ENCODE assay signal across 23 mouse cellular contexts in genomic region chr11:72519189-72519588, GRCm38 (mm10). TPM values are rescaled to one million over a fixed set of nuclear protein-coding genes. Genes with fewer than 3 reads are reported as not detected.
DNase-seq lines count a peak whose midpoint lies in the region; ATAC-seq and TF ChIP-seq lines count a peak whose summit lies in the region.
"Had no signal": no experiment of that assay in that cellular context is flagged by ENCODE, and none has a peak within 500 bp of the region (broad histone marks: within the 10 kb centered on the region; RNA-seq: fewer than 3 reads in every experiment).

No protein-coding gene starts in this region.

- no peaks in the 10 kb centered on the region for H3K9me3 ChIP-seq in heart, embryonic 10.5 days
- no peaks in the 10 kb centered on the region for H3K9me3 ChIP-seq in liver, embryonic 12.5 days (replicated peaks)
- no peaks in the 10 kb centered on the region for H3K9me3 ChIP-seq in liver, embryonic 11.5 days (ENCODE audit: control insufficient read depth, low read length)
- no peaks in the 10 kb centered on the region for H3K9me3 ChIP-seq in lung, embryonic 14.5 days (ENCODE audit: low read depth, low read length)
- H3K9me3 ChIP-seq in forebrain, embryonic 11.5 days (ENCODE audit: control insufficient read depth, low read length): no peaks in the 10 kb centered on the region
- H3K9me3 ChIP-seq: G1E; hindbrain, embryonic 10.5 days had no signal

- DNase-seq in heart, adult 11 months: peak; percentile 95
- no peak for DNase-seq in heart, embryonic 10.5 days (ENCODE audit: low spot score)
- no peak for DNase-seq in liver, embryonic 11.5 days (ENCODE audit: low spot score)
- DNase-seq in lung, embryonic 14.5 days: peak; percentile 5
- peak; percentile 32 to 48 for DNase-seq in lung, postnatal 4 days
- DNase-seq in forebrain, embryonic 11.5 days (ENCODE audit: low spot score): no peak
- no peak for DNase-seq in adrenal gland, adult 18-20 months (ENCODE audit: low spot score in 2 of 2)
- DNase-seq: cerebellum, adult 11 months; cerebellum, postnatal 14 days; embryo, embryonic 11 days; forebrain, postnatal 0 days; kidney, adult 18-20 months; kidney, postnatal 10 days; layer of hippocampus, adult 9-11 months had no signal

- no peaks in the 10 kb centered on the region; the same call in 1 of the 2 replicates for H3K4me1 ChIP-seq in heart, embryonic 10.5 days
- H3K4me1 ChIP-seq in liver, embryonic 12.5 days: no peaks in the 10 kb centered on the region
- H3K4me1 ChIP-seq in liver, embryonic 11.5 days (replicated peaks; ENCODE audit: control insufficient read depth, insufficient read depth, low read length): no peaks in the 10 kb centered on the region
- no peaks in the 10 kb centered on the region for H3K4me1 ChIP-seq in lung, embryonic 14.5 days (ENCODE audit: insufficient read depth)
- no peaks in the 10 kb centered on the region for H3K4me1 ChIP-seq in forebrain, embryonic 11.5 days (replicated peaks; ENCODE audit: control insufficient read depth, insufficient read depth, low read length)

- H3K27me3 ChIP-seq in heart, embryonic 10.5 days (ENCODE audit: insufficient read depth, poor library complexity, severe bottlenecking): no peaks in the 10 kb centered on the region
- H3K27me3 ChIP-seq in liver, embryonic 12.5 days (replicated peaks): no peaks in the 10 kb centered on the region
- no peaks in the 10 kb centered on the region for H3K27me3 ChIP-seq in liver, embryonic 11.5 days (replicated peaks; ENCODE audit: control insufficient read depth, insufficient read depth, low read length)
- no peaks in the 10 kb centered on the region for H3K27me3 ChIP-seq in lung, embryonic 14.5 days (ENCODE audit: insufficient read depth, low read length)
- no peaks in the 10 kb centered on the region for H3K27me3 ChIP-seq in forebrain, embryonic 11.5 days (ENCODE audit: control insufficient read depth, insufficient read depth, low read length)

- no peak for ATAC-seq in liver, embryonic 12.5 days
- ATAC-seq in liver, embryonic 11.5 days (replicated peaks; ENCODE audit: low FRiP score): no peak
- no peak for ATAC-seq in lung, embryonic 14.5 days (ENCODE audit: insufficient read depth)
- ATAC-seq in forebrain, embryonic 11.5 days (replicated peaks; ENCODE audit: low FRiP score): no peak
- ATAC-seq: activated CD4-positive, CD25-positive, alpha-beta regulatory T cell, adult 4 months; forebrain, postnatal 0 days; hindbrain, postnatal 0 days; midbrain, embryonic 16.5 days had no signal

- H3K9ac ChIP-seq in liver, embryonic 12.5 days: no peak overlapping the region
- H3K9ac ChIP-seq in liver, embryonic 11.5 days (ENCODE audit: low read depth, low read length): no peak overlapping the region
- no peak overlapping the region for H3K9ac ChIP-seq in lung, embryonic 14.5 days
- no peak overlapping the region for H3K9ac ChIP-seq in forebrain, embryonic 11.5 days (ENCODE audit: low read length)
- H3K9ac ChIP-seq: forebrain, postnatal 0 days; liver, embryonic 14.5 days had no signal

- H3K4me3 ChIP-seq in heart, embryonic 10.5 days: no peak overlapping the region
- no peak overlapping the region for H3K4me3 ChIP-seq in liver, embryonic 12.5 days
- H3K4me3 ChIP-seq in liver, embryonic 11.5 days (ENCODE audit: low read depth, low read length): no peak overlapping the region
- H3K4me3 ChIP-seq in lung, embryonic 14.5 days (ENCODE audit: low read depth, low read length): no peak overlapping the region
- H3K4me3 ChIP-seq in forebrain, embryonic 11.5 days (ENCODE audit: low read depth, low read length): no peak overlapping the region
- H3K4me3 ChIP-seq: hindbrain, embryonic 10.5 days had no signal

- H3K27ac ChIP-seq in heart, embryonic 10.5 days: no peak overlapping the region
- H3K27ac ChIP-seq in liver, embryonic 12.5 days: 0 out of 2 replicates have a peak overlapping the region, but pooled peaks have one; percentile 2
- no peak overlapping the region for H3K27ac ChIP-seq in liver, embryonic 11.5 days (ENCODE audit: low read depth, low read length)
- no peak overlapping the region for H3K27ac ChIP-seq in lung, embryonic 14.5 days (ENCODE audit: low read depth)
- no peak overlapping the region for H3K27ac ChIP-seq in forebrain, embryonic 11.5 days (ENCODE audit: low read depth, low read length)
- H3K27ac ChIP-seq: hindbrain, embryonic 10.5 days; hindbrain, postnatal 0 days; liver, embryonic 14.5 days; stomach, postnatal 0 days had no signal

- H3K36me3 ChIP-seq in heart, embryonic 10.5 days: no peaks in the 10 kb centered on the region
- H3K36me3 ChIP-seq in liver, embryonic 12.5 days: no peaks in the 10 kb centered on the region
- no peaks in the 10 kb centered on the region for H3K36me3 ChIP-seq in liver, embryonic 11.5 days (ENCODE audit: control insufficient read depth, insufficient read depth, low read length)
- H3K36me3 ChIP-seq in lung, embryonic 14.5 days (ENCODE audit: insufficient read depth): no peaks in the 10 kb centered on the region
- H3K36me3 ChIP-seq in forebrain, embryonic 11.5 days (ENCODE audit: control insufficient read depth, insufficient read depth, low read length): no peaks in the 10 kb centered on the region
- H3K36me3 ChIP-seq: G1E; hindbrain, embryonic 10.5 days had no signal

- WGBS in heart, embryonic 10.5 days: 77% methylated on average over 4 of the region's 4 CpGs
- 45% methylated on average over 4 of the region's 4 CpGs for WGBS in liver, embryonic 12.5 days (ENCODE audit: insufficient replicate concordance)
- 56% methylated on average over 4 of the region's 4 CpGs for WGBS in liver, embryonic 11.5 days
- WGBS in lung, embryonic 14.5 days: 63% methylated on average over 4 of the region's 4 CpGs
- WGBS in forebrain, embryonic 11.5 days: 76% methylated on average over 4 of the region's 4 CpGs

- no peak for TF ChIP-seq CTCF in lung, embryonic 14.5 days (IDR thresholded peaks at IDR 0.05; ENCODE audit: low read depth)

- H3K4me2 ChIP-seq in liver, embryonic 12.5 days: no peak overlapping the region
- H3K4me2 ChIP-seq in liver, embryonic 11.5 days: no peak overlapping the region
- H3K4me2 ChIP-seq in lung, embryonic 14.5 days: no peak overlapping the region
- H3K4me2 ChIP-seq in forebrain, embryonic 11.5 days (ENCODE audit: low read depth, low read length, severe bottlenecking): no peak overlapping the region

RNA-seq across cellular contexts. Expression of gene Spns2, which starts 29.5 kb away (rescaled TPM):
- 5.7 and 7.1 TPM in 2 replicates for polyA plus RNA-seq in heart, embryonic 10.5 days (2016; fragmentation: Nextera tagmentation; extraction: Ambion mirVana)
- 11.1 and 11.7 TPM in 2 replicates for polyA plus RNA-seq in liver, embryonic 12.5 days (2016; fragmentation: Nextera tagmentation; extraction: Ambion mirVana)
- polyA plus RNA-seq in liver, embryonic 11.5 days (2014; fragmentation: Nextera tagmentation; extraction: Ambion mirVana): 20.0 and 21.0 TPM in 2 replicates
- polyA plus RNA-seq in lung, embryonic 14.5 days (2014; fragmentation: Nextera tagmentation; extraction: Ambion mirVana): 7.5 and 8.5 TPM in 2 replicates
- polyA plus RNA-seq in forebrain, embryonic 11.5 days (2014; fragmentation: Nextera tagmentation; extraction: Ambion mirVana): 4.0 and 4.8 TPM in 2 replicates
- total RNA-seq in adrenal gland, adult 18-20 months (2021): 1 to 10 TPM; 2.7 to 3.7 TPM
- polyA plus RNA-seq: activated CD4-positive, CD25-positive, alpha-beta regulatory T cell, adult 4 months had no signal

RNA-seq across cellular contexts. Expression of gene Spns3, which starts 31.1 kb away (rescaled TPM):
- 0.11 and 0.28 TPM in 2 replicates for polyA plus RNA-seq in heart, embryonic 10.5 days (2016; fragmentation: Nextera tagmentation; extraction: Ambion mirVana)
- 1.8 and 2.0 TPM in 2 replicates for polyA plus RNA-seq in liver, embryonic 12.5 days (2016; fragmentation: Nextera tagmentation; extraction: Ambion mirVana)
- 1.9 and 2.0 TPM in 2 replicates for polyA plus RNA-seq in liver, embryonic 11.5 days (2014; fragmentation: Nextera tagmentation; extraction: Ambion mirVana)
- 0.09 TPM in 1 of 2 replicates, not detected in the other for polyA plus RNA-seq in lung, embryonic 14.5 days (2014; fragmentation: Nextera tagmentation; extraction: Ambion mirVana)
- polyA plus RNA-seq in forebrain, embryonic 11.5 days (2014; fragmentation: Nextera tagmentation; extraction: Ambion mirVana): not detected in 2 replicates
- under 1 TPM in 1 of 2 experiments, not detected in 1; 0.22 TPM for total RNA-seq in adrenal gland, adult 18-20 months (2021)
- total RNA-seq: forebrain, postnatal 0 days; heart, adult 18-20 months had no signal
- polyA plus RNA-seq: G1E; midbrain, embryonic 16.5 days had no signal

Comparison
In these comparisons a context has a peak if more than half of its experiments do, and no peak if none do; other contexts are left out.
1. DNase-seq: peak in heart, adult 11 months (single experiment), lung, embryonic 14.5 days (single experiment) and lung, postnatal 4 days (2 of 2); none in heart, embryonic 10.5 days (single experiment), liver, embryonic 11.5 days (single experiment), forebrain, embryonic 11.5 days (single experiment) and adrenal gland, adult 18-20 months (0 of 2).